In the genomic region with DNA sequence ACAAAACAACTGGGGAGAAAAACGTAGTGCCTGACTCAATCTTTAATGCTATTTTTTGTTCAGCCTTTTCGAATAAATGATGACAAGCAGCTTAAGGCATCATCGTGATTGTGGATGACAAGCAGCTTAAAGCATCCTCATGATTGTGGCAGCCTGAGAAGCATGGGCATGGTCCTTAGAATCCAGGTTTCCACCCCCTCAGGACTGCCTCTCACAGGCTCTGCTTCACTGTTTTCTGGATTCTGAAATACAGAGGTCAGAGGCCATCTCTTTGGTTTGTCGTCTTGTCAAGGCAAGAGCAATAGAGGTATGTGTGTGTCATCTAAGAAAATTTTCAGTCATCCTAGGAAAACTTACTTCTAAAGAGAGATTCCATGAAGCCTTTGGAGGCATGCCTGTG, we compare ENCODE assay signal across 12 mouse cellular contexts.
"Had no signal": no experiment of that assay in that cellular context is flagged by ENCODE, and none has a peak within 500 bp of the region (broad histone marks: within the 10 kb centered on the region; RNA-seq: fewer than 3 reads in every experiment).

No protein-coding gene starts in this region.

- DNase-seq: kidney, postnatal 25 days; liver, embryonic 13.5 days; lung, adult 2 months; lung, postnatal 14 days; lung, postnatal 4 days; thymus, adult 18-20 months; thymus, postnatal 36 days had no signal

- H3K9me3 ChIP-seq: liver, embryonic 13.5 days; midbrain, embryonic 15.5 days; neural tube, embryonic 12.5 days; neural tube, embryonic 15.5 days had no signal

- H3K4me2 ChIP-seq: liver, embryonic 13.5 days; midbrain, embryonic 11.5 days; midbrain, embryonic 15.5 days; neural tube, embryonic 12.5 days; neural tube, embryonic 15.5 days had no signal

- H3K4me3 ChIP-seq: liver, embryonic 13.5 days; midbrain, embryonic 15.5 days; neural tube, embryonic 12.5 days; neural tube, embryonic 15.5 days had no signal

- H3K27me3 ChIP-seq: liver, embryonic 13.5 days; midbrain, embryonic 15.5 days; neural tube, embryonic 12.5 days; neural tube, embryonic 15.5 days had no signal

- H3K9ac ChIP-seq: liver, embryonic 13.5 days; midbrain, embryonic 15.5 days; neural tube, embryonic 12.5 days; neural tube, embryonic 15.5 days had no signal

- H3K36me3 ChIP-seq: liver, embryonic 13.5 days; midbrain, embryonic 15.5 days; neural tube, embryonic 12.5 days; neural tube, embryonic 15.5 days had no signal

- ATAC-seq: midbrain, embryonic 15.5 days had no signal

- H3K27ac ChIP-seq: kidney, postnatal 0 days; liver, embryonic 13.5 days; midbrain, embryonic 15.5 days; neural tube, embryonic 12.5 days; neural tube, embryonic 15.5 days had no signal

- H3K4me1 ChIP-seq: liver, embryonic 13.5 days; midbrain, embryonic 15.5 days; neural tube, embryonic 12.5 days had no signal
